Mouse (Mus musculus) ES-E14 (cell line): ENCODE results near the gene Usp29.

Experiments
- HCFC1 ChIP-seq: IDR thresholded peaks from 2 replicates; pipeline ENCODE4 v1.6.1; 2012; ENCODE audit warnings: low read length, inconsistent platforms, borderline replicate concordance; ENCODE audit not compliant: insufficient read depth
- ZC3H11A ChIP-seq: IDR thresholded peaks from 2 replicates; pipeline ENCODE4 v1.6.1; 2012; ENCODE audit warnings: low read depth, mild to moderate bottlenecking, inconsistent platforms, low read length, borderline replicate concordance
- ZNF384 ChIP-seq: IDR thresholded peaks from 2 replicates; pipeline ENCODE4 v1.6.1; 2012; ENCODE audit warnings: low read depth, low read length, inconsistent platforms

DNA sequence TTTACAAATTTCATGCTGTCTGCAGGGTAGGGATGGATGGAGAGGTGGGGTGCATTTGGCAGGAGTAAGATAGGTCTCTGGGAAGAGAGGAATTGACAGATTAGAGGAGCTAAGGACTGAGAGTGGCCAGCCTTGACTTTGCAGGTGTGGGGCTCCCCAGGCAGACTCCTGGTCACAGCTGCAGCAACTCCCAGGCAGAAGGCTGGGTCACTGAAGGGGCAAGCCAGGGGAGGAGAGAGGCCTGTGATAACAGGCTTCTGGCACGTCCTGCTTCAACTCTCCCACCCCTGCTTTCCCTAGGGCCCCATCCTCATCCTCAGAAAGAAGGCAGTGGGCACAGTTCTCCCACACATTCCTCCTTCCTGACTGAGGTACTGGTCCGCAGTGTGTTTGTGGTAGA, 67.0 kb downstream of the Usp29 start:
- TF ChIP-seq HCFC1 (no peak), ZC3H11A (no peak), ZNF384 (no peak)
